Mouse (Mus musculus) kidney, adult 8-10 months (tissue): Measurements from ENCODE around the gene Usp38.

Source experiments
- DNase-seq, 2 experiments: peaks; one replicate each; pipeline ENCODE4 v3.0.0; 2022

The Usp38 gene

GRCm38 (mm10) chr8:80961937-80962591, 52.7 kb downstream of the Usp38 start:
- DNase-seq: no peak

GRCm38 (mm10) chr8:80961070-80961609, 53.6 kb downstream of the Usp38 start:
- DNase-seq: no peak

- DNase-seq: no peak
Observed at GRCm38 (mm10) chr8:80959588-80960268, 55.0 kb downstream of the Usp38 start.

GRCm38 (mm10) chr8:80957776-80958175, 57.0 kb downstream of the Usp38 start:
- DNase-seq: no peak

GRCm38 (mm10) chr8:80952973-80953372, 61.8 kb downstream of the Usp38 start:
- DNase-seq: no peak

- peak in 1 of 2 experiments; percentile 15 for DNase-seq
Observed at GRCm38 (mm10) chr8:80952235-80952915, 62.4 kb downstream of the Usp38 start.

- DNase-seq: no peak
Observed at GRCm38 (mm10) chr8:80948405-80949183, 66.1 kb downstream of the Usp38 start.

GRCm38 (mm10) chr8:80943742-80944141, 71.0 kb downstream of the Usp38 start:
- DNase-seq: no peak

- no peak for DNase-seq
Observed at GRCm38 (mm10) chr8:80941621-80942020, 73.1 kb downstream of the Usp38 start.

GRCm38 (mm10) chr8:80937814-80938650, 76.7 kb downstream of the Usp38 start:
- DNase-seq: no peak
